Mouse (Mus musculus): Measurements from ENCODE around the gene Fam83b. TPM values are rescaled to one million over a fixed set of nuclear protein-coding genes. Genes with fewer than 3 reads are reported as not detected.

Fam83b gene
- polyA plus RNA-seq, 1 experiment from 2014 or later: 0.07 TPM

GRCm38 (mm10) chr9:76536032-76536431, 30.9 kb downstream of the Fam83b start:
- no peak overlapping the region for H3K4me3 ChIP-seq (ENCODE audit: low read depth, low read length)
- 74% methylated on average over 9 of the region's 9 CpGs for WGBS (ENCODE audit: insufficient replicate concordance)

GRCm38 (mm10) chr9:76532403-76532802, 34.5 kb downstream of the Fam83b start:
- H3K36me3 ChIP-seq (replicated peaks; ENCODE audit: insufficient read depth, low read length): no peaks in the 10 kb centered on the region
- TF ChIP-seq CTCF (IDR thresholded peaks at IDR 0.05; ENCODE audit: low read depth): no peak
- TF ChIP-seq EP300 (IDR thresholded peaks at IDR 0.05; ENCODE audit: low read depth): no peak
- no peak overlapping the region for H3K4me2 ChIP-seq (ENCODE audit: low read depth, low read length)
- DNase-seq (no peak), ATAC-seq (no peak)
- no peaks in the 10 kb centered on the region for H3K27me3 ChIP-seq (ENCODE audit: insufficient read depth, low read length)
- H3K4me1 ChIP-seq (ENCODE audit: insufficient read depth): no peaks in the 10 kb centered on the region
- WGBS (ENCODE audit: insufficient replicate concordance): 79% methylated on average over 3 of the region's 3 CpGs
- no peaks in the 10 kb centered on the region for H3K9me3 ChIP-seq (ENCODE audit: low read length)
- no peak overlapping the region for H3K27ac ChIP-seq (ENCODE audit: low read depth)
- H3K9ac ChIP-seq (replicated peaks): no peak overlapping the region
- no peak overlapping the region for H3K4me3 ChIP-seq (ENCODE audit: low read depth, low read length)

More at GRCm38 (mm10) chr9:76536032-76536431, 30.9 kb downstream of the Fam83b start:
- Histone ChIP-seq H3K27me3 (ENCODE audit: insufficient read depth, low read length) (no peaks in the 10 kb centered on the region), H3K9ac (replicated peaks) (no peak overlapping the region), H3K36me3 (replicated peaks; ENCODE audit: insufficient read depth, low read length) (no peaks in the 10 kb centered on the region), H3K4me1 (ENCODE audit: insufficient read depth) (no peaks in the 10 kb centered on the region), H3K4me2 (ENCODE audit: low read depth, low read length) (no peak overlapping the region), H3K9me3 (ENCODE audit: low read length) (no peaks in the 10 kb centered on the region), H3K27ac (ENCODE audit: low read depth) (no peak overlapping the region)
- no peak for TF ChIP-seq EP300 (IDR thresholded peaks at IDR 0.05; ENCODE audit: low read depth)
- TF ChIP-seq CTCF (IDR thresholded peaks at IDR 0.05; ENCODE audit: low read depth): no peak
- ATAC-seq (peak; percentile 77), DNase-seq (peak; percentile 15)

DNA sequence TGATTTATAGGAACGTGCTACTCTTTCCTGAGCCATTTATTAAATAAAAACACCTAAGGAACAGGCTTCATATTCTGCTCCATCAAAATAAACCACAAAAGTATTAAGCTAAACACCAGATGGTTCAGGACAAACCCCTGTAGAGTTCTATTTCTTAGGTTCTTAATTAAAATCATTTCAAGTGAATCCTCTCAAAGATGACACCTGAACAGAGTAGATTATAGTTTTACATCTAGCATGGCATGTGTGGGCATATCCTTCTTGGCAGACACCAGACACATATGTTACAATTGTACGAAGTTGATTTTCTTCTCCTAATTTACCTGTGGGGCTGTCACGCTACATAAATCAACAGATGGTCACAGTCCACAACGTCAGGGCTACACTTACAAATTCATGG, 35.5 kb downstream of the Fam83b start:
- no peaks in the 10 kb centered on the region for H3K36me3 ChIP-seq (replicated peaks; ENCODE audit: insufficient read depth, low read length)
- H3K27ac ChIP-seq (ENCODE audit: low read depth): no peak overlapping the region
- no peaks in the 10 kb centered on the region for H3K27me3 ChIP-seq (ENCODE audit: insufficient read depth, low read length)
- H3K9ac ChIP-seq (replicated peaks): no peak overlapping the region
- TF ChIP-seq EP300 (IDR thresholded peaks at IDR 0.05; ENCODE audit: low read depth) (no peak), CTCF (IDR thresholded peaks at IDR 0.05; ENCODE audit: low read depth) (no peak)
- no peaks in the 10 kb centered on the region for H3K9me3 ChIP-seq (ENCODE audit: low read length)
- H3K4me3 ChIP-seq (ENCODE audit: low read depth, low read length): no peak overlapping the region
- H3K4me1 ChIP-seq (ENCODE audit: insufficient read depth): no peaks in the 10 kb centered on the region
- no peak for ATAC-seq
- DNase-seq: no peak
- H3K4me2 ChIP-seq (ENCODE audit: low read depth, low read length): no peak overlapping the region
- WGBS (ENCODE audit: insufficient replicate concordance): 77% methylated on average over 4 of the region's 4 CpGs

DNA sequence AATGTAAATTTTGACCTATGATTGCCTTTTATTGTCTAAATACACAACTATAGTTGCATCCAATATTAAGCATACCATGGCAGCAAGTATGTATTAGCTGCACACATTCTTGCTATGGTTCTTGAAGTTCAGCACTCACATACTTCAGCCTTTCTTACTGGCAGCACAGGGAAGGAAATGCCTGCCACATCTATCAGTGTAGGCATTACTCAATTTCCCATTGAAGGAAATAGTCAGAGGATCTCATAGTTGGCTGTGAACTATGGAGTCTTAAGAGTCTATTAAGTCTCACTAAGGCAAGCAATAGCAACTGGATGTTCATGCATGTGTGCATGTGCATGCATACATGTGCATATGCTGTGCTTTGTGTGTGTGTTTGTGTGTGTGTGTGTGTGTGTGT, 41.3 kb downstream of the Fam83b start:
- no peak for DNase-seq
- H3K4me3 ChIP-seq (ENCODE audit: low read depth, low read length): no peak overlapping the region
- H3K9me3 ChIP-seq (ENCODE audit: low read length): no peaks in the 10 kb centered on the region
- no peak for ATAC-seq
- H3K4me1 ChIP-seq (ENCODE audit: insufficient read depth): peaks cover 2% of the 10 kb centered on the region; the same call in 1 of the 2 replicates
- TF ChIP-seq CTCF (IDR thresholded peaks at IDR 0.05; ENCODE audit: low read depth) (no peak), EP300 (IDR thresholded peaks at IDR 0.05; ENCODE audit: low read depth) (no peak)
- no peak overlapping the region for H3K27ac ChIP-seq (ENCODE audit: low read depth)
- H3K27me3 ChIP-seq (ENCODE audit: insufficient read depth, low read length): no peaks in the 10 kb centered on the region
- no peak overlapping the region for H3K9ac ChIP-seq (replicated peaks)
- no peaks in the 10 kb centered on the region for H3K36me3 ChIP-seq (replicated peaks; ENCODE audit: insufficient read depth, low read length)
- H3K4me2 ChIP-seq (ENCODE audit: low read depth, low read length): no peak overlapping the region

DNA sequence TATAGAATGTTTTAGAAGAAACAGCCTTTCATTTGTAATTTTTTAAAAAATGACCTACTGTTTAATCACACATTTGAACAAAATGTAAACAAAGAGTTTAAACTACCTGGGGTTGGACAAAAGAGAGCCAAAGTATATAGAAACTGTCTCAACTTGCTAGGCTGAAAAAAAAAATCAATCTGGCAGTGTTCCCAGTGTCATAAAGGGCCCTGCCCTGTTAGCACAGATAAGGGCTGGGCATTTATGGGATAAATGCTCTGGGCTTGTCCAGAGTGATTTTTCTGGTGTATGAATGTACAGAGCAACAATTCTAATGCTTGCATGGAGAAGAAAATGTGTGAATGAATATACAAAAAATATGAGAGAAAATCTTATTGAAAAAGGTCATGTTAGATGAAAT, 43.8 kb downstream of the Fam83b start:
- H3K4me3 ChIP-seq (ENCODE audit: low read depth, low read length): no peak overlapping the region
- peaks cover 2% of the 10 kb centered on the region; the same call in 1 of the 2 replicates for H3K4me1 ChIP-seq (ENCODE audit: insufficient read depth)
- no peak overlapping the region for H3K27ac ChIP-seq (ENCODE audit: low read depth)
- no peaks in the 10 kb centered on the region for H3K27me3 ChIP-seq (ENCODE audit: insufficient read depth, low read length)
- no peak overlapping the region for H3K9ac ChIP-seq (replicated peaks)
- H3K36me3 ChIP-seq (replicated peaks; ENCODE audit: insufficient read depth, low read length): no peaks in the 10 kb centered on the region
- H3K9me3 ChIP-seq (ENCODE audit: low read length): no peaks in the 10 kb centered on the region
- DNase-seq: peak; percentile 43
- peak; percentile 70 for ATAC-seq
- no peak for TF ChIP-seq CTCF (IDR thresholded peaks at IDR 0.05; ENCODE audit: low read depth)
- peak; percentile 46; the same call in 1 of the 2 replicates for TF ChIP-seq EP300 (IDR thresholded peaks at IDR 0.05; ENCODE audit: low read depth)
- no peak overlapping the region for H3K4me2 ChIP-seq (ENCODE audit: low read depth, low read length)

- WGBS (ENCODE audit: insufficient replicate concordance): 72% methylated on average over 3 of the region's 3 CpGs
- TF ChIP-seq EP300 (IDR thresholded peaks at IDR 0.05; ENCODE audit: low read depth): no peak
- TF ChIP-seq CTCF (IDR thresholded peaks at IDR 0.05; ENCODE audit: low read depth): no peak
- H3K9me3 ChIP-seq (ENCODE audit: low read length): no peaks in the 10 kb centered on the region
- H3K9ac ChIP-seq (replicated peaks): no peak overlapping the region
- H3K4me3 ChIP-seq (ENCODE audit: low read depth, low read length): no peak overlapping the region
- H3K4me2 ChIP-seq (ENCODE audit: low read depth, low read length): no peak overlapping the region
- DNase-seq (no peak), ATAC-seq (no peak)
- H3K27me3 ChIP-seq (ENCODE audit: insufficient read depth, low read length): no peaks in the 10 kb centered on the region
- H3K27ac ChIP-seq (ENCODE audit: low read depth): no peak overlapping the region
- no peaks in the 10 kb centered on the region for H3K36me3 ChIP-seq (replicated peaks; ENCODE audit: insufficient read depth, low read length)
- peaks cover 2% of the 10 kb centered on the region; the same call in 1 of the 2 replicates for H3K4me1 ChIP-seq (ENCODE audit: insufficient read depth)
Observed at GRCm38 (mm10) chr9:76521640-76522039, 45.3 kb downstream of the Fam83b start.

- Histone ChIP-seq H3K27ac (ENCODE audit: low read depth) (no peak overlapping the region), H3K9me3 (ENCODE audit: low read length) (no peaks in the 10 kb centered on the region), H3K9ac (replicated peaks) (no peak overlapping the region), H3K36me3 (replicated peaks; ENCODE audit: insufficient read depth, low read length) (no peaks in the 10 kb centered on the region), H3K27me3 (ENCODE audit: insufficient read depth, low read length) (no peaks in the 10 kb centered on the region), H3K4me3 (ENCODE audit: low read depth, low read length) (no peak overlapping the region), H3K4me1 (ENCODE audit: insufficient read depth) (no peaks in the 10 kb centered on the region; the same call in 1 of the 2 replicates), H3K4me2 (ENCODE audit: low read depth, low read length) (no peak overlapping the region)
- ATAC-seq (no peak), DNase-seq (no peak)
- WGBS (ENCODE audit: insufficient replicate concordance): 79% methylated on average over 1 of the region's 1 CpGs
- TF ChIP-seq EP300 (IDR thresholded peaks at IDR 0.05; ENCODE audit: low read depth) (no peak), CTCF (IDR thresholded peaks at IDR 0.05; ENCODE audit: low read depth) (peak; percentile 41)
Observed at GRCm38 (mm10) chr9:76518665-76519064, 48.3 kb downstream of the Fam83b start.
